Mouse (Mus musculus) c-Kit-negative CD71-positive TER-119-positive erythroid progenitor cells, embryonic 14.5 days (primary cell): ENCODE measurements around the gene Prkg1.

ENCODE experiments used
- DNase-seq: peaks from one replicate; pipeline ENCODE4 v3.0.0-alpha.2; 2013; ENCODE audit warnings: low read depth, low spot score

The Prkg1 gene

GRCm38 (mm10) chr19:31746635-31747034 is 18.2 kb downstream of the Prkg1 start:
- no peak for DNase-seq

GRCm38 (mm10) chr19:31743241-31744045 is 21.4 kb downstream of the Prkg1 start:
- no peak for DNase-seq

DNA sequence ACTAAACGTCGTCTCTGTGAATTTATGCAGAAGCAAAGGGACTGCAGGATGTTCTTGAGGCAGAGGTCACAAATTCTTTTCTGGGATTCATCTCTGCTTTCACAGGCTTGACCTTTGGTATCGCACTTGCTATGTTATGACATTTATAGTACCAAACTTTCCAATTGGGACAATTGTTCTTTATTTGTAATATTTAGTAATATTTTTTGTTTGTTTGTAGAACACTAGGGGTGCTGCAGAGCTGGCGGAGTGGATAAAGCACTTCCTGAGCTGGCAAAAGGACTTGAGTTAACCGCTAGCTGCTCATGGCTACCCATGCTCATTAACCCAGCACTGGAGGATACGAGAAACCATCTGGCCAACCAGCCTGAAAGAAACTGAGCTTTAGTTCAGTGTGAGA is 49.9 kb downstream of the Prkg1 start:
- DNase-seq = no peak

- no peak for DNase-seq
Measured at GRCm38 (mm10) chr19:31714418-31714817, 50.4 kb downstream of the Prkg1 start.

GRCm38 (mm10) chr19:31713321-31713720 is 51.5 kb downstream of the Prkg1 start:
- no peak for DNase-seq

DNA sequence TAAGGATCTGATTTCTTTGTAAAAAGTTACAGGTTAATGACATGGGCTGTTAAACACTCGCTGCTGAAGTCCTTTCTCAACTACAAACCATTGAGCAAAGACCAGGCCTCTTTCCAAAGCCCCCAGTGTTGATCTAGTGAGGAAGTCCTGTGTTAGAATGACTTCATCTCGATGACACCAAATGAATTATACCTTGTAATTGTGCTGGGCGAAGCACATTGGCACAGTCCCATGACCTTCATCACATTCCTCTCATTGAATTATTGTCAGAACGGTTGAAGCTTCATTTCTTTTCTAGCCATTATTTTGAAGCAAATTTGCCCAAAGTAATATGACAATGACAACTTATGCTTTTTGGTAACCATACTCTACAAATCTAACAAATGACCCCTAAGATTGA is 54.5 kb downstream of the Prkg1 start:
- DNase-seq = no peak

DNA sequence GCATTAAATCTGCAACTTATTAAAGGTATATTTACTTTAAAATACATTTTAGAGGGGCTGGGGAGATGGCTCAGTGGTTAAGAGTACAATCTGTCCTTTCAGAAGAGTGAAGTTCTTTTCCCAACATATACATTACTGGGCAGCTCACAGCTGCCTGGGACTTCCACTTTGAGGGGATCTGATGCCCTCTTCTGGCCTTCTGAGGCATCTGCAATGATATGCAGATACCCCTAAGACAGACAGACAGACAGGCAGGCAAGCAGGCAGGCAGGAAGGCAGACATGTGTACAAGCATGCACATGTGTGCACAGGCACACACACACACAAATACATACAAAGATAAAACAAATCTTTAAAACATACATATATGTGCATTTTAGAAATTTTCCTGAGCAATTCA is 60.8 kb downstream of the Prkg1 start:
- no peak for DNase-seq

DNA sequence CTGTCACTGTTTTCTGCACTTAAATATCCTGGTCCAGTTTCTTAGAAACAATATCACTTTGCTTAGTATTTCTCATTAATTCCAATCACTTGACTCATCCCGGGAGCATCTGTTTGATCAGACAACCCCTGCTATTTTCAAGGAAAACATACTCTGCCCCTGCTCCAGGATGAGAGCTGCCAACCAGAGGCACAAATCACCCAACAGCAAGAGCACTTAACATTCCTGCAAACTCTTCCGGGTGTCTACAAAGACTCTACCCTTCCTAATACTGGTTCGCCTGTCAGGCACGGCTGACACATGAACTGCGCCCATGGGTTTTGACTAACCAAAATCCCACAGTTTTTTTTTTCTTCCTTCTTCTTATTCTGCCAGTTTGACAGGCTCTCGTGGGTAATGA is 65.9 kb downstream of the Prkg1 start:
- DNase-seq = no peak

GRCm38 (mm10) chr19:31680821-31681220 is 84.0 kb downstream of the Prkg1 start:
- no peak for DNase-seq

DNA sequence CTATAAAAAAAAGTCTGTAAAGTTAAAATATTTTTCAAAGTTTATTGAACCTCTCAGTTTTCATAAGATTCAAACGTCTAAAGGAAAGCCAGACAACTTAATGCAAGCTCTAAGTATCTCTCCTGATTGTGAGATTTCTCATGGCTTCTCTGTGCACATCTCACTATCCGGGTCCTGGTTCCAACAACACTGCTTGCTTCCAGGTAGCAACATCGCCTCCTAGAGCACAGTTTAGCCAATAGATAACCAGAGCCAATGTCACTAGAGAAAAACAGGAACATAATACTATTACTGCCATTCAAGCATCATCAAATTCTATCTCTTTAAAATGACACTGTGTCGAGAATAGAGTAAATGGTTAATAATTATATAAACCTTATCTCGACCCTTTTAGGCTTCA is 86.5 kb downstream of the Prkg1 start:
- DNase-seq = no peak

GRCm38 (mm10) chr19:31671726-31672125 is 93.1 kb downstream of the Prkg1 start:
- DNase-seq = no peak

DNA sequence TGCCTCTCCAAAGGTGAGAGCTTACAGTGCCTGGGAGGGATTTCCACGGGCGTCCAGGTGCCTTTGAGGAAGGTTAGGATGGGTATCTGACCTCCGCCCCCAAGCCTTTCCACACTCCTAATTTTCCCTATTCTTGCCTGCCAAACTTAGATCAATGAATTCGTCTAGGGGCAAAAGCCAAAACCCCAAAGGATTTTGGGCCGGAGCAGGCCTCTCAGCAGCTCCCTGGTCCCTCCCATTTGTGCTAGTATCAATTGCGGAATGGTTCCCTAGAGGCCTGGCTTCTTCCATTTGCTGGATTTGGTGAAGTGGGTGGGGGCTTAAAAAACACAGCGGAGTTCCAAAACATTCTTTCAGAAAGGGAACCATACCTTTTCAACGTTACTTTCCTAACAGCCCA is 99.8 kb downstream of the Prkg1 start:
- DNase-seq = no peak

DNA sequence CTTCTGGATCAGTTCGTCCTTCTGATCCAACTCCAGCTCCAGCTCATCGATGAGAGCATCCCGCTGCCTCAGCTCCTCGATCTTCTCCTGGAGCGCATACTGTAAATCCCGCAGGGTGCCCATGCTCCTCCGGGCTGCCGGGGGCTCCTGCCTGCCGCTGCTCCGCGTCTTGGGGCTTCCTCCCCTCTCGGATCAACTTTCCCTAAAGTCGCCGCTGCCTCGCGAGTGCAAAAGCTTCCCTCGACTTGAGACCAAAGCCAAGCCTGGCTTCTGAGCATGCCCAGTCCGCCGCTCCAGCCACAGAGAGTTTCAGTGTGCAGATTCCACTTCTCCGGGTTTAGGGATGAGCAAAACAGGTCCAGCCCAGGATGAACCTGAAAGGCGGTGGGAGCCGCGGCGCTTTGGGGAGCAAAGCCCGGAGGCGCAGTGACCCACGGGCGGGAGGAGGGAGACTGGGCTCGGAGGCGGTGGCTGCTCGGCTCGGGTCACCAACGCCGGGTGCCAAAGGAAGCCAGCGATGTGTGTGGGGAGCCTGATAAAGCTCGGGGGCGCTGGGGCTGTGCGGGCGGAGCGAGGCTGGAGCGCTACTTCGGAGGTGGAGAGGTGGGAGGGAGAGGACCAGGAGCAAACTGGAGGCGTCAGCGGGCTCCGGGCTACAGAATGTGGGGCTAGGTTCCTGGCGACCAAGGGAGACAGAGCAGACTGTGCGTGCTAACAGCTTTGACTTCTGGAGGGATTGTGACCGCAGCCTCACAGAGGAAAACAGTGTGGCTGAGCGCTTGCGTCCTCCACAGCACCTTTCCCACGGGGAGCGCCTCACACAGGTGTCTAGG is 100.5 kb downstream of the Prkg1 start:
- no peak for DNase-seq

- no peak for DNase-seq
Measured at GRCm38 (mm10) chr19:31663437-31664158, 101.2 kb downstream of the Prkg1 start.

DNA sequence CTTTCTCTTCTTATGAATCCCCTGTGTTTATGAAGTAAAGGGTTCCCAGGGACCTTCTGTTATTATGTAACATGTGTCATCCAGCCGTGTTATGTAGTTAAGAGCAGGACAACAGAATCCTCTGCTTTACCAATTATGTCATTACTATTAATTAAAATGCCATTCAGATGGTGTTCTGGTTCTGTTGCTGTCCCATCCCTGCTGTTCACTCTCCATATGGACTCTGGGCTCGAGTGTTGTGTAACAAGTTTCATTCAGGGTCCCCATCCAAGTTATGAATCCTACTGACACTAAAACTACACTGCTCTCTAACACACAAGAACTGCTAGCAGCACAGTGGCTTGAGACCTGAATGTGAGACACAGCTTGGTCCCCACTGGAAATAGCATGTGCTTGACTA is 102.0 kb downstream of the Prkg1 start:
- DNase-seq = no peak

- DNase-seq = no peak
Measured at GRCm38 (mm10) chr19:31658751-31659397, 106.0 kb downstream of the Prkg1 start.

- no peak for DNase-seq
Measured at GRCm38 (mm10) chr19:31656256-31656655, 108.6 kb downstream of the Prkg1 start.

GRCm38 (mm10) chr19:31655826-31656225 is 109.0 kb downstream of the Prkg1 start:
- no peak for DNase-seq

DNA sequence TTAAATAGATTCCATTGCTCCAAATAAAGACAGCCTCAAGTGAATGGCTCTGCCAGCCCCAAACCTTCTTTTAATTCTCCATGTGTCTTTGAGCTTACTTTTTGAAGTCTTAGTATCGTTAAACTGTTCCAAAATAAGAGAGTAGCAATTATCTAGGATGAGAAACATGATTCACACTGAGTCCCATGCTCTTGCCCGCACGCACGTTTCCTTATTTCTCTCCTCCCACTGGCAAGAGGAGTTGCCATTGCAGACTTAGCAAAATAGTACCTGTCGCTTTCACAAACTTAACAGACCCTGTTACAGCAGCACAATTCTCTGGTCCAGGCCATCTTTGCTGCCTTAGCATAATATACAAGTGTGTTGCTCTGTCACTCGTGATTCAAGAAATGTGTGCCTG is 110.8 kb downstream of the Prkg1 start:
- no peak for DNase-seq

GRCm38 (mm10) chr19:31650452-31650851 is 114.4 kb downstream of the Prkg1 start:
- DNase-seq = no peak

GRCm38 (mm10) chr19:31647492-31647891 is 117.3 kb downstream of the Prkg1 start:
- no peak for DNase-seq
